Mouse (Mus musculus) heart, embryonic 16.5 days (tissue): ENCODE measurements around the gene Hist1h3h. TPM values are rescaled to one million over a fixed set of nuclear protein-coding genes. Genes with fewer than 3 reads are reported as not detected.
A peak's percentile ranks its signal among the peaks of the same experiment; 100 is the strongest.
"Not testable (repeated sequence)": the region's sequence is repeated elsewhere in the genome, so short reads cannot be mapped to it uniquely, and the experiment has no call there.

ENCODE experiments used
- ATAC-seq: fragments of 200-750 bp; cut with Nextera tagmentation; replicated peaks from 2 replicates; pipeline ENCODE4 v1.8.0; 2017; ENCODE audit warnings: moderate number of reproducible peaks; ENCODE audit not compliant: insufficient read depth, low FRiP score; ENCODE audit errors: extremely low read depth
- H3K27ac ChIP-seq: fragments of 300-500 bp; sonication (generic); 2 replicates; pipeline ENCODE4 v1.5.1; 2014; ENCODE audit warnings: mild to moderate bottlenecking, low read length, control low read depth, moderate library complexity
- H3K27me3 ChIP-seq: fragments of 300-500 bp; sonication (generic); 2 replicates; pipeline ENCODE4 v1.6.1; 2014; ENCODE audit warnings: low read length, mixed read lengths; ENCODE audit not compliant: control insufficient read depth, insufficient read depth
- H3K36me3 ChIP-seq: fragments of 300-500 bp; sonication (generic); 2 replicates; pipeline ENCODE4 v1.6.1; 2014; ENCODE audit not compliant: control insufficient read depth, insufficient read depth
- H3K4me1 ChIP-seq: fragments of 300-500 bp; sonication (generic); 2 replicates; pipeline ENCODE4 v1.6.1; 2014; ENCODE audit warnings: low read length, mixed read lengths; ENCODE audit not compliant: control insufficient read depth, insufficient read depth
- H3K4me2 ChIP-seq: fragments of 300-500 bp; sonication (generic); 2 replicates; pipeline ENCODE4 v1.6.1; 2014; ENCODE audit warnings: low read depth, mild to moderate bottlenecking, control low read depth, low read length
- H3K4me3 ChIP-seq: fragments of 300-500 bp; sonication (generic); 2 replicates; pipeline ENCODE4 v1.5.1; 2014; ENCODE audit warnings: mild to moderate bottlenecking, control low read depth, low read length
- H3K9ac ChIP-seq: fragments of 300-500 bp; sonication (generic); 2 replicates; pipeline ENCODE4 v1.6.1; 2014; ENCODE audit warnings: low read length, control low read depth
- H3K9me3 ChIP-seq: fragments of 300-500 bp; sonication (generic); replicated peaks from 2 replicates; pipeline ENCODE4 v1.6.1; 2016; ENCODE audit warnings: low read length; ENCODE audit not compliant: control insufficient read depth
- WGBS: fragments of 180-500 bp; shearing (Covaris S2); extraction: QIAGEN DNeasy Blood & Tissue Kit; methylation state at CpG from one replicate; pipeline ENCODE4 v1.1.7; 2014; 5-methylcytosine and 5-hydroxymethylcytosine counted together
- polyA plus RNA-seq: library from polyadenylated mRNA; unstranded; fragments of >200 nt; fragmentation: Nextera tagmentation; extraction: Ambion mirVana; gene quantifications from 2 replicates; pipeline ENCODE4 v1.2.1, GENCODE M21; 2015

Hist1h3h gene
- polyA plus RNA-seq, 1 experiment from 2014 or later = 4.8 TPM

DNA sequence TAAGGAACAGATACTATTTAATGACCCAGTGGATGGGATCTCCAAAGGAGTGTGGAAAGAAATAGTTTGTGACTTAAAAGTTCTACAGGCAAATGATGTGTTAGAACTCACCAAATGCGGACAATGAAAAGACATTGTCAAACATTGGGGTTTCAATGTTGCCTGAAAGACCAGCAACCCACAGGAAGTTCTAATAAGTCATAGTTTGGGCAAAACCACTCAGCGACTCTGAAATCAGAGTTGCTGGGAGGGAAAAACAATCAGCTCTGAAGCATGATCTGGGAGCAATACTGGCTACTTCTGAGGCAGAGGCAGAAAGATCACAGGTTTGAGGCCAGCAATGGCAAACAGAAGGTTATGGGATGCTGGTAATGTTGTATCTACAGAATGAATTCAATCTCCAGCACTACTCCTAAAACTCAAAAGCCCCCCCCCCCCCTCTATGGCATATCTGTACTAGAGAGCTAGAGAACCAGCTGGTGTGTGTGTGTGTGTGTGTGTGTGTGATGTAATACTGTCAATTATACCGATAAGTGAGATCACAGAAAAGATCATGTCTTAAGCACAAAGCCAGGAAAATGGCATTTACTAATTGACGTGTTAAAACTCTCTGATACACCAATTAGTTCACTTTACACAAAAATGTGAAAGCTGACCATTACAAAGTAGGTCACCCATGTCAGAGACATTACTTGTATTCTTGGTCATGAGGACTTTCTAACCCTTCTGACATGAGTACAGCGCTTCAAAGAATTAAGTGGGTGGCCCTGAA is 32.1 kb downstream of the Hist1h3h start:
- Histone ChIP-seq H3K9me3 (no peaks in the 10 kb centered on the region), H3K4me1 (peaks cover 15% of the 10 kb centered on the region), H3K27me3 (no peaks in the 10 kb centered on the region), H3K27ac (peak overlapping the region; percentile 41), H3K9ac (peak overlapping the region; percentile 72), H3K4me2 (peak overlapping the region; percentile 74), H3K36me3 (no peaks in the 10 kb centered on the region), H3K4me3 (peak overlapping the region; percentile 54)
- 11% methylated on average over 5 of the region's 5 CpGs for WGBS
- no peak for ATAC-seq

DNA sequence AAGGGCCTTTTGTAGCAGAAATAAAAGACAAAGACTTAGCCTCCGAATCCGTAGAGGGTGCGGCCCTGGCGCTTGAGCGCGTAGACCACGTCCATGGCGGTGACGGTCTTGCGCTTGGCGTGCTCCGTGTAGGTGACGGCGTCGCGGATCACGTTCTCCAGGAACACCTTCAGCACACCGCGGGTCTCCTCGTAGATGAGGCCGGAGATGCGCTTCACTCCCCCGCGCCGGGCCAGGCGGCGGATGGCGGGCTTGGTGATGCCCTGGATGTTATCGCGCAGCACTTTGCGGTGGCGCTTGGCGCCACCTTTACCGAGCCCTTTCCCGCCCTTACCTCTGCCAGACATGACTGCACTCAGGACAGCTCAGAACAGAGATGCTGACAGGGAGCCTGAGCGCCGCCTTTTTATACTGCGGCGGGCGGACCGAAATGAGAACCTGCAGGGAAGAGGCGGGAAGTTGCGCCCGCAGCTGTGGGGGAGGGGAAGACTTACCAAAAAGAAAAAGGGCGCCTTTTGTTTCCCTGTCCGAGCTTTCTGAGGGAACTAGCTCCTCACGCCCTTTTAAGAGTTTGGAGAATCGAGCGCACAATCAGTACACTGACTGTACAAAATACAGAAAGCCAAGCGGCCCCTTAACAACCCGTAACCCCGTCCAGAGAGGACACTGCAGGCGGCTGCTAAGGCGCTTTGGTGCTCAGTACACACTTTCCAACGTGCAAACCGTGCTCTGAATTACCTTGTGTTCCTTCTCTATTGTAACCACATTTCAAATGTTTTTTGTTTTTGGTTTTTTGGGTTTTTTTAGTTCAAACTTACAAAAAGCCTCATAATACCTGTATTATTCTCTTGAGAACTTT is 32.9 kb downstream of the Hist1h3h start, which contains the start of gene Hist1h4k:
Gene Hist1h4k (minus strand): TSS at position 347 of the 859 bp plus-strand sequence.
- H3K36me3 ChIP-seq, H3K9me3 ChIP-seq, H3K27me3 ChIP-seq: not testable (repeated sequence)
- WGBS = under 1% methylated on average over 40 of the region's 56 CpGs
- Histone ChIP-seq H3K4me1 (peaks cover 17% of the 10 kb centered on the region), H3K4me3 (peak within 1 kb of the TSS; percentile 54), H3K27ac (peak within 1 kb of the TSS; percentile 85), H3K4me2 (peak within 1 kb of the TSS; percentile 74), H3K9ac (peak within 1 kb of the TSS; percentile 72)
- peak; percentile 77 for ATAC-seq

DNA sequence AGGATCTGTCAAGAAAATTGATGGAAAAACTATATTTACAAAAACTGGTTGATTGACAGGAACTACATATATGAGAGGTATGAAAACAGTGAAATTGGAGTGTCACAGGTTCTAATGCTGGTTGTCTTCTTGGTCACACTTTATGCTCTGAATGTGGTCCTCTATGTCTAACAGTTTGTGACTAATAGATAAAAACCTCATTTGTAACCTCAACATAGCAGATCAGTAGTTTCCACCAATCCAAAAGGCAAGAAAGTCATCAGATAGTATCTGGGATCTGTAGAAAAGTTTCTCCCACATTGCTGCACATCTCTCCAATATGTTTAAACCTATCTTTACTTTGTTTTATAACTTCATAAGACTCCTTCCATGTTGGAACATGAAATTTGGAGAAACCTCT is 34.0 kb downstream of the Hist1h3h start:
- Histone ChIP-seq H3K4me1 (peaks cover 17% of the 10 kb centered on the region), H3K36me3 (no peaks in the 10 kb centered on the region), H3K9ac (peak overlapping the region; percentile 29; the same call in 1 of the 2 replicates), H3K27ac (peak overlapping the region; percentile 41; the same call in 1 of the 2 replicates), H3K4me3 (no peak overlapping the region), H3K9me3 (no peaks in the 10 kb centered on the region), H3K4me2 (no peak overlapping the region), H3K27me3 (no peaks in the 10 kb centered on the region)
- ATAC-seq = no peak

DNA sequence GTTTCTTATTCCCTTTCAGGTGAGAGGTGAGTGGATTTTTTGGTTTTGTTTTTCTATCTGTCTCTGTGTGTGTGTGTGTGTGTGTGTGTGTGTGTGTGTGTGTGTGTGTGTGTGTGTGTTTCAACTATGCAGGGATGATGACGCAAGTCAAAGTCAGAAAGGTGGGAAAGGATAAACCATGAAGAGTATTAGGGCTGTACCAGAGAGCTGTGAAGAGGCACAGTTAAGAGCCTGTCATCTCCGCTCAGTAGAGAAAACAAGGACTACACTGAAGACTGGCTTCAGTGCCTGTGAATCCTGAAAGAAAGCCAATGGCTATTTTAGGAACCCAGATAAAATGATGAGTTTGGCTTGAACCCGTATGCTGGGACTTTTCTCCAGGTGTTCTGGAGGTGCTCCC is 34.4 kb downstream of the Hist1h3h start:
- Histone ChIP-seq H3K4me2 (peak overlapping the region; percentile 71; the same call in 1 of the 2 replicates), H3K27me3 (no peaks in the 10 kb centered on the region), H3K4me3 (no peak overlapping the region), H3K27ac (peak overlapping the region; percentile 41), H3K4me1 (peaks cover 17% of the 10 kb centered on the region), H3K9ac (no peak overlapping the region; the same call in 1 of the 2 replicates), H3K36me3 (no peaks in the 10 kb centered on the region), H3K9me3 (no peaks in the 10 kb centered on the region)
- whole genome bisulfite sequencing = 40% methylated on average over 3 of the region's 3 CpGs
- ATAC-seq = no peak

DNA sequence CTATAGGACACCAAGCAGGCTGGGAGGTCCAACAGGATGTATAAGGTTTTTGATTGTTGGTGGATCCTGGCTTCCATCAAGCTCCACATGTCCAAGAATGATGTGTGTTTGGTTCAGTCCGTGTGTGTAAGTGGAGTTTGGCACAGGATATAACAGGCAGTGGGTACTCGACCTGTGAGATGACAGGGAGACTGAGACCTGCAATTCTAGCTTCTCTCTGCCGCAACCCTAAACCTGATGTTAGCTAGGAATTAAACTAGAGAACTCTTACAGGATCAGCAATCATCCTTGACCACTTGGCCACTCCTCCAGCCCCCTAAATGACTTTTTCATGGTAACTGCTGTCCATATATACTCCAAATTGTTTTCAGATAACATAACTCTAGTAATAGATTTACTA is 34.9 kb downstream of the Hist1h3h start:
- H3K4me2 ChIP-seq = peak overlapping the region; percentile 71; the same call in 1 of the 2 replicates
- H3K4me3 ChIP-seq = no peak overlapping the region
- peak overlapping the region; percentile 41 for H3K27ac ChIP-seq
- ATAC-seq = no peak
- peaks cover 17% of the 10 kb centered on the region for H3K4me1 ChIP-seq
- no peaks in the 10 kb centered on the region for H3K27me3 ChIP-seq
- peak overlapping the region; percentile 74; the same call in 1 of the 2 replicates for H3K9ac ChIP-seq
- WGBS = 35% methylated on average over 3 of the region's 3 CpGs
- no peaks in the 10 kb centered on the region for H3K36me3 ChIP-seq
- no peaks in the 10 kb centered on the region for H3K9me3 ChIP-seq

DNA sequence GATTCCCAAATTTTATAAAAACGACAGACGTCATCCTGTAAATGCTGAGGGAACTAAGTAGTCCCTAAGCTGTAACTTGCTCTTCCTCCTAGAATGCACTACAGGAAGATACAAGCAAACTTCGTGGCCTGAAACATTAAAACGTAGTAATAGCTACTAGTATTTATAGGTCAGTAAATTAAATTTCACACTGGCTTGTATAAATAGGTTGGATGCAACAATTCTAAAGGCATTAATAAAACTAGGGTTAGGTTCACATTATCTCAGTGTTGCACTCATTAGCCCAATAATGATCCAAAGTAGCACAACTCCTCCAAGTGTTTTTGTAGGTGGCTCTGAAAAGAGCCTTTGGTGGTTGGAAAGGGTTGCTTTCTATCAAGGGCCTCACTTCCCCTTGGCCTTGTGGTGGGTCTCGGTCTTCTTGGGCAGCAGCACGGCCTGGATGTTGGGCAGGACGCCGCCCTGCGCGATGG is 35.6 kb downstream of the Hist1h3h start:
- Histone ChIP-seq H3K4me2 (peak overlapping the region; percentile 71), H3K9ac (peak overlapping the region; percentile 74), H3K27ac (peak overlapping the region; percentile 92), H3K4me1 (peaks cover 15% of the 10 kb centered on the region), H3K27me3 (no peaks in the 10 kb centered on the region), H3K4me3 (peak overlapping the region; percentile 59), H3K36me3 (no peaks in the 10 kb centered on the region), H3K9me3 (no peaks in the 10 kb centered on the region)
- 5% methylated on average over 10 of the region's 10 CpGs for WGBS
- ATAC-seq = no peak

DNA sequence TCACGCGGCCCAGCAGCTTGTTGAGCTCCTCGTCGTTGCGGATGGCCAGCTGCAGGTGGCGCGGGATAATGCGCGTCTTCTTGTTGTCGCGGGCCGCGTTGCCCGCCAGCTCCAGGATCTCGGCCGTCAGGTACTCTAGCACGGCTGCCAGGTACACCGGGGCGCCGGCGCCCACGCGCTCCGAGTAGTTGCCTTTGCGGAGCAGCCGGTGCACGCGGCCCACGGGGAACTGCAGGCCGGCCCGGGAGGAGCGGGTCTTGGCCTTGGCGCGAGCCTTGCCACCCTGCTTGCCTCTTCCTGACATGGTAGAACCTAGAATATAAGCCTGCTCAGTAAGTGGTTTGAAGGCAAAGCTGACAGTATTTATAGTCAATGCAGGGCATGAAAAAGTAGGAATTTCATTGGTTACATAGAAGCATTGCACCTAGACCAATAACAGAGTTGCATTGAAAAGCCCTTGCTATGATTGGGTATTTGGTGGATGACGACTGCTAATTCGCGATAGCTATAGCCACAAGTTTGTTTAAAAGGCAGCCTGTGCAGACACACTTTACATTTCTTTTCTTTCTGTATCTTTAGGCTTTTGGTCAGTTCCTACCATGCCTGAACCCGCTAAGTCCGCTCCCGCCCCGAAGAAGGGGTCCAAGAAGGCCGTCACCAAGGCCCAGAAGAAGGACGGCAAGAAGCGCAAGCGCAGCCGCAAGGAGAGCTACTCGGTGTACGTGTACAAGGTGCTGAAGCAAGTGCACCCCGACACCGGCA is 36.2 kb downstream of the Hist1h3h start, which contains the start of the genes Hist1h2ak and Hist1h2bn:
Gene Hist1h2ak (minus strand): TSS at position 304 of the 762 bp plus-strand sequence.
Gene Hist1h2bn (plus strand): TSS at position 600 of the 762 bp plus-strand sequence.
- H3K4me1 ChIP-seq = peaks cover 15% of the 10 kb centered on the region
- not testable (repeated sequence) for H3K36me3 ChIP-seq, H3K9me3 ChIP-seq

DNA sequence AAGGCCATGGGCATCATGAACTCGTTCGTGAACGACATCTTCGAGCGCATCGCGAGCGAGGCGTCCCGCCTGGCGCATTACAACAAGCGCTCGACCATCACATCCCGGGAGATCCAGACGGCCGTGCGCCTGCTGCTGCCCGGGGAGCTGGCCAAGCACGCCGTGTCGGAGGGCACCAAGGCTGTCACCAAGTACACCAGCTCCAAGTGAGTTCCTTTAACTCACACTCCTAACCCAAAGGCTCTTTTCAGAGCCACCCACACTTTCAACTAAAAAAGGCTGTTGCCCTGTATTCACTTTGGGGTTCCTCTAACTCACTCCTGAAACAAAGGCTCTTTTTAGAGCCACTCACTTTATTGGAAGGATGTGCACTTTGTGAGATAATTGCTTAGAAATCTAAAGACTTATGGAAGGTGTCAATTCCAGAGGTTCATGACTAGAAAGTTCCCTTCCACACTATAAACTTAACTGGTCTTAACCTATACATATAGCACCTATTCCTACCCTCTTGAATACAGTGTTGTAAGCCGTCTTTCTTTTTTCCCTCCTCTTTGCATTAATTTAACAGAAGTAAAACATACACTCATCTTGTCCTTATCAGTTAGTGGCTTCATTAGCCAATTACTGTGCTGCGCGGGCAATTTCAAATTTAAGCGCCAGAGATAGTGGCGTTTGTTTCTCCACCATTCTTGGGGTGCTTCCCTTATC is 37.0 kb downstream of the Hist1h3h start:
- not testable (repeated sequence) for H3K27me3 ChIP-seq, H3K36me3 ChIP-seq, H3K9me3 ChIP-seq
- WGBS = under 1% methylated on average over 22 of the region's 26 CpGs
- H3K4me2 ChIP-seq = peak overlapping the region; percentile 71
- H3K27ac ChIP-seq = peak overlapping the region; percentile 92
- peaks cover 13% of the 10 kb centered on the region for H3K4me1 ChIP-seq
- ATAC-seq = peak; percentile 5
- H3K9ac ChIP-seq = peak overlapping the region; percentile 75
- H3K4me3 ChIP-seq = peak overlapping the region; percentile 59

More for the DNA sequence above, 36.2 kb downstream of the Hist1h3h start, which contains the start of the genes Hist1h2ak and Hist1h2bn:
- Histone ChIP-seq H3K27ac (peak within 1 kb of the TSS; percentile 92), H3K4me2 (peak within 1 kb of the TSS; percentile 71), H3K4me3 (peak within 1 kb of the TSS; percentile 59), H3K9ac (peak within 1 kb of the TSS; percentile 75)
- ATAC-seq = peak; percentile 90
- under 1% methylated on average over 35 of the region's 50 CpGs for WGBS
- not testable (repeated sequence) for H3K27me3 ChIP-seq
